Mouse (Mus musculus) hindbrain, embryonic 10.5 days (tissue): ENCODE data around the gene Myh6. TPM values are rescaled to one million over a fixed set of nuclear protein-coding genes. Genes with fewer than 3 reads are reported as not detected.

ENCODE experiments used
- DNase-seq: peaks from one replicate; pipeline ENCODE4 v3.0.0-alpha.2; 2017; ENCODE audit warnings: low spot score
- H3K27ac ChIP-seq: fragments of 300-500 bp; sonication (generic); 2 replicates; pipeline ENCODE4 v1.5.1; 2016; ENCODE audit warnings: mild to moderate bottlenecking, moderate library complexity
- H3K27me3 ChIP-seq: fragments of 300-500 bp; sonication (generic); 2 replicates; pipeline ENCODE4 v1.6.1; 2016; ENCODE audit warnings: mild to moderate bottlenecking; ENCODE audit not compliant: poor library complexity, insufficient read depth, severe bottlenecking
- H3K36me3 ChIP-seq: fragments of 300-500 bp; sonication (generic); 2 replicates; pipeline ENCODE4 v1.6.1; 2016; ENCODE audit warnings: mild to moderate bottlenecking, moderate library complexity
- H3K4me1 ChIP-seq: fragments of 300-500 bp; sonication (generic); replicated peaks from 2 replicates; pipeline ENCODE4 v1.6.1; 2016; ENCODE audit warnings: mild to moderate bottlenecking
- H3K4me3 ChIP-seq: fragments of 300-500 bp; sonication (generic); 2 replicates; pipeline ENCODE4 v1.5.1; 2016; ENCODE audit warnings: mild to moderate bottlenecking, moderate library complexity
- H3K9me3 ChIP-seq: fragments of 300-500 bp; sonication (generic); 2 replicates; pipeline ENCODE4 v1.6.1; 2016; ENCODE audit warnings: mild to moderate bottlenecking, moderate library complexity
- WGBS: fragments of 180-500 bp; shearing (Covaris S2); methylation state at CpG from one replicate; pipeline ENCODE4 v1.1.7; 2016; 5-methylcytosine and 5-hydroxymethylcytosine counted together
- polyA plus RNA-seq: library from polyadenylated mRNA; unstranded; fragments of >200 nt; fragmentation: Nextera tagmentation; extraction: Ambion mirVana; gene quantifications from 2 replicates; pipeline ENCODE4 v1.2.1, GENCODE M21; 2016

The Myh6 gene
- polyA plus RNA-seq = 0.63 and 1.9 TPM in 2 replicates

- Histone ChIP-seq H3K9me3 (no peaks in the 10 kb centered on the region), H3K27me3 (no peaks in the 10 kb centered on the region; the same call in 1 of the 2 replicates), H3K4me1 (no peaks in the 10 kb centered on the region), H3K4me3 (no peak within 1 kb of the TSS), H3K36me3 (no peaks in the 10 kb centered on the region), H3K27ac (no peak within 1 kb of the TSS)
- 77% methylated on average over 7 of the region's 7 CpGs for WGBS
- DNase-seq = no peak
Observed at GRCm38 (mm10) chr14:54966320-54966977, at the start of gene Myh6. TSS of gene Myh6 (minus strand) at chr14:54966927.

GRCm38 (mm10) chr14:55015767-55016111 lies 49.0 kb upstream of the Myh6 start:
- H3K27me3 ChIP-seq = no peaks in the 10 kb centered on the region
- under 1% methylated on average over 17 of the region's 17 CpGs for WGBS
- DNase-seq = no peak
- H3K4me1 ChIP-seq = peaks cover 12% of the 10 kb centered on the region
- peaks cover 28% of the 10 kb centered on the region for H3K36me3 ChIP-seq
- H3K27ac ChIP-seq = peak overlapping the region; percentile 84
- H3K9me3 ChIP-seq = 0 out of 2 replicates have a peak, but pooled peaks cover 3% of the 10 kb centered on the region
- peak overlapping the region; percentile 85 for H3K4me3 ChIP-seq

GRCm38 (mm10) chr14:55014991-55015766 lies 48.5 kb upstream of the Myh6 start, which contains the start of gene Ngdn:
TSS of gene Ngdn (plus strand) at chr14:55015454.
- DNase-seq = peak; percentile 99
- H3K36me3 ChIP-seq = peaks cover 22% of the 10 kb centered on the region
- H3K9me3 ChIP-seq = 0 out of 2 replicates have a peak, but pooled peaks cover 3% of the 10 kb centered on the region
- H3K27ac ChIP-seq = peak within 1 kb of the TSS; percentile 97
- H3K4me3 ChIP-seq = peak within 1 kb of the TSS; percentile 85
- no peaks in the 10 kb centered on the region for H3K27me3 ChIP-seq
- WGBS = under 1% methylated on average over 36 of the region's 36 CpGs
- H3K4me1 ChIP-seq = peaks cover 12% of the 10 kb centered on the region

- H3K36me3 ChIP-seq = peaks cover 22% of the 10 kb centered on the region
- H3K4me3 ChIP-seq = peak overlapping the region; percentile 85
- peaks cover 12% of the 10 kb centered on the region for H3K4me1 ChIP-seq
- DNase-seq = no peak
- H3K27me3 ChIP-seq = no peaks in the 10 kb centered on the region
- WGBS = under 1% methylated on average over 27 of the region's 27 CpGs
- H3K9me3 ChIP-seq = 0 out of 2 replicates have a peak, but pooled peaks cover 3% of the 10 kb centered on the region
- H3K27ac ChIP-seq = peak overlapping the region; percentile 97
Observed at GRCm38 (mm10) chr14:55014591-55014990, 47.9 kb upstream of the Myh6 start.

- WGBS = 61% methylated on average over 4 of the region's 4 CpGs
- H3K4me3 ChIP-seq = no peak overlapping the region
- no peaks in the 10 kb centered on the region for H3K36me3 ChIP-seq
- no peak overlapping the region for H3K27ac ChIP-seq
- peaks cover 9% of the 10 kb centered on the region for H3K4me1 ChIP-seq
- H3K27me3 ChIP-seq = no peaks in the 10 kb centered on the region
- 0 out of 2 replicates have a peak, but pooled peaks cover 3% of the 10 kb centered on the region for H3K9me3 ChIP-seq
- DNase-seq = no peak
Observed at GRCm38 (mm10) chr14:55011116-55011515, 44.4 kb upstream of the Myh6 start.

- Histone ChIP-seq H3K27ac (no peak overlapping the region), H3K27me3 (no peaks in the 10 kb centered on the region), H3K9me3 (0 out of 2 replicates have a peak, but pooled peaks cover 3% of the 10 kb centered on the region), H3K4me3 (no peak overlapping the region), H3K4me1 (peaks cover 12% of the 10 kb centered on the region), H3K36me3 (no peaks in the 10 kb centered on the region)
- DNase-seq = no peak
- 82% methylated on average over 8 of the region's 8 CpGs for whole genome bisulfite sequencing
Observed at GRCm38 (mm10) chr14:55008417-55008816, 41.7 kb upstream of the Myh6 start.

GRCm38 (mm10) chr14:55007120-55007908 lies 40.6 kb upstream of the Myh6 start:
- Histone ChIP-seq H3K4me3 (no peak overlapping the region), H3K9me3 (0 out of 2 replicates have a peak, but pooled peaks cover 3% of the 10 kb centered on the region), H3K27ac (no peak overlapping the region), H3K27me3 (no peaks in the 10 kb centered on the region), H3K4me1 (peaks cover 16% of the 10 kb centered on the region), H3K36me3 (no peaks in the 10 kb centered on the region)
- no peak for DNase-seq
- WGBS = 88% methylated on average over 9 of the region's 9 CpGs

GRCm38 (mm10) chr14:55006541-55006940 lies 39.8 kb upstream of the Myh6 start:
- DNase-seq = no peak
- 76% methylated on average over 3 of the region's 3 CpGs for WGBS
- H3K4me1 ChIP-seq = peaks cover 19% of the 10 kb centered on the region

GRCm38 (mm10) chr14:55005967-55006366 lies 39.2 kb upstream of the Myh6 start:
- Histone ChIP-seq H3K27me3 (no peaks in the 10 kb centered on the region), H3K4me1 (peaks cover 19% of the 10 kb centered on the region), H3K4me3 (no peak overlapping the region), H3K9me3 (0 out of 2 replicates have a peak, but pooled peaks cover under 1% of the 10 kb centered on the region), H3K27ac (no peak overlapping the region), H3K36me3 (no peaks in the 10 kb centered on the region)
- WGBS = 89% methylated on average over 8 of the region's 8 CpGs
- DNase-seq = no peak

More at GRCm38 (mm10) chr14:55006541-55006940, 39.8 kb upstream of the Myh6 start:
- 0 out of 2 replicates have a peak, but pooled peaks cover 3% of the 10 kb centered on the region for H3K9me3 ChIP-seq
- H3K27ac ChIP-seq = no peak overlapping the region
- no peaks in the 10 kb centered on the region for H3K27me3 ChIP-seq
- no peaks in the 10 kb centered on the region for H3K36me3 ChIP-seq
- no peak overlapping the region for H3K4me3 ChIP-seq

GRCm38 (mm10) chr14:55005506-55005905 lies 38.8 kb upstream of the Myh6 start:
- Histone ChIP-seq H3K36me3 (no peaks in the 10 kb centered on the region), H3K27ac (no peak overlapping the region), H3K9me3 (no peaks in the 10 kb centered on the region), H3K4me3 (no peak overlapping the region), H3K4me1 (peaks cover 19% of the 10 kb centered on the region), H3K27me3 (no peaks in the 10 kb centered on the region)
- no peak for DNase-seq
- 79% methylated on average over 2 of the region's 2 CpGs for WGBS

- H3K27ac ChIP-seq = peak overlapping the region; percentile 46; the same call in 1 of the 2 replicates
- peaks cover 19% of the 10 kb centered on the region for H3K4me1 ChIP-seq
- 77% methylated on average over 18 of the region's 18 CpGs for WGBS
- H3K9me3 ChIP-seq = no peaks in the 10 kb centered on the region
- no peak for DNase-seq
- no peaks in the 10 kb centered on the region for H3K36me3 ChIP-seq
- H3K4me3 ChIP-seq = no peak overlapping the region
- no peaks in the 10 kb centered on the region for H3K27me3 ChIP-seq
Observed at GRCm38 (mm10) chr14:55003878-55004855, 37.4 kb upstream of the Myh6 start.
